Comparison of ENCODE assay signal across 17 mouse cellular contexts in the genomic region with DNA sequence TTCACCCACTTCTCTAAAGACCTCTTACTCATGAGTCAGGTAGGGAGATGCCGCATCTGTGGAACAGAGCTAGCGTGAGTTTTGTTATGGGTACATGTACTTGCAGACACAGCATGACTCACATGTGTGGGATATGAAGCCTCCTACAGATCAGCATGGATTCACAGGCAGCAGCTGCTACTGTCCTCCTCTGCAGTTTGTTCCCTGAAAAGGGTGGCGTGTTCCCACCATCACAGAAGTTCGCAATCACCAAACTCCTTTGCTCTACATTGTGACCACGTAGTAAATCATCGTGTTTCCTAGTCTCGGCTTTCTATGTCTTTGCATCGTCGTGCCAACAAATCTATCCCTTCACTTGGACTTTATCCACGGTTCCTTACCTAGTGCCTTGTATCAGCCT.
A peak's percentile ranks its signal among the peaks of the same experiment; 100 is the strongest.
DNase-seq lines count a peak whose midpoint lies in the region; ATAC-seq and TF ChIP-seq lines count a peak whose summit lies in the region.
"Had no signal": no experiment of that assay in that cellular context is flagged by ENCODE, and none has a peak within 500 bp of the region (broad histone marks: within the 10 kb centered on the region; RNA-seq: fewer than 3 reads in every experiment).

No protein-coding gene starts in this region.

- ATAC-seq in frontal cortex, adult (ENCODE audit: low TSS enrichment): peak; percentile 99
- ATAC-seq: forebrain, embryonic 14.5 days; intestine, embryonic 15.5 days had no signal

- no peak for TF ChIP-seq CTCF in left cerebral cortex, adult 2 months (IDR thresholded peaks at IDR 0.05)

- no peak overlapping the region for H3K4me3 ChIP-seq in left cerebral cortex, adult 2 months
- H3K4me3 ChIP-seq: embryonic facial prominence, embryonic 15.5 days; heart, embryonic 15.5 days; hindbrain, embryonic 12.5 days; intestine, embryonic 15.5 days; limb, embryonic 15.5 days; lung, embryonic 15.5 days; stomach, embryonic 15.5 days had no signal

- intact Hi-C loops in left cerebral cortex, adult 2 months (cut with DNase I): loop anchor here (1.0 to 10.0 kb wide), 8 partner anchors 12 to 1153 kb away; no protein-coding TSS in a partner anchor

- H3K27ac ChIP-seq in left cerebral cortex, adult 2 months: peak overlapping the region; percentile 66
- H3K27ac ChIP-seq: embryonic facial prominence, embryonic 15.5 days; heart, embryonic 15.5 days; hindbrain, embryonic 12.5 days; intestine, embryonic 15.5 days; limb, embryonic 15.5 days; lung, embryonic 15.5 days; stomach, embryonic 15.5 days had no signal

- DNase-seq in layer of hippocampus, adult 18-20 months (ENCODE audit: low spot score in 2 of 2): peak; percentile 86 to 92
- DNase-seq in left cerebral cortex, adult 2 months (ENCODE audit: extremely low spot score in 1 of 2, low spot score in 2 of 2): peak; percentile 60 to 68
- peak; percentile 29 to 50 for DNase-seq in right cerebral cortex, postnatal 10 days (ENCODE audit: low spot score in 2 of 2)
- no peak for DNase-seq in embryo, embryonic 10 days (ENCODE audit: low spot score)
- no peak for DNase-seq in adrenal gland, adult 18-20 months (ENCODE audit: low spot score in 2 of 2)
- no peak for DNase-seq in kidney, postnatal 4 days
- DNase-seq: cerebellum, adult 11 months; kidney, postnatal 10 days had no signal

Comparison
In these comparisons a context has a peak if more than half of its experiments do, and no peak if none do; other contexts are left out.
1. DNase-seq: peak in layer of hippocampus, adult 18-20 months (2 of 2), left cerebral cortex, adult 2 months (2 of 2) and right cerebral cortex, postnatal 10 days (2 of 2); none in embryo, embryonic 10 days (single experiment), adrenal gland, adult 18-20 months (0 of 2) and kidney, postnatal 4 days (0 of 2).